Mouse (Mus musculus) heart, embryonic 12.5 days (tissue): Measurements from ENCODE around the gene Sez6. TPM values are rescaled to one million over a fixed set of nuclear protein-coding genes. Genes with fewer than 3 reads are reported as not detected.
A peak's percentile ranks its signal among the peaks of the same experiment; 100 is the strongest.

ENCODE experiments used
- ATAC-seq: fragments of 200-750 bp; cut with Nextera tagmentation; 2 replicates; pipeline ENCODE4 v1.8.0; 2017; ENCODE audit warnings: moderate TSS enrichment, moderate library complexity; ENCODE audit not compliant: insufficient number of reproducible peaks, low FRiP score
- H3K27ac ChIP-seq: fragments of 300-500 bp; sonication (generic); 2 replicates; pipeline ENCODE4 v1.5.1; 2016; ENCODE audit warnings: mild to moderate bottlenecking, moderate library complexity; ENCODE audit not compliant: poor library complexity, severe bottlenecking
- H3K27me3 ChIP-seq: fragments of 300-500 bp; sonication (generic); replicated peaks from 2 replicates; pipeline ENCODE4 v1.6.1; 2016; ENCODE audit warnings: mild to moderate bottlenecking, moderate library complexity
- H3K36me3 ChIP-seq: fragments of 300-500 bp; sonication (generic); 2 replicates; pipeline ENCODE4 v1.6.1; 2016; ENCODE audit warnings: mild to moderate bottlenecking, moderate library complexity
- H3K4me1 ChIP-seq: fragments of 300-500 bp; sonication (generic); replicated peaks from 2 replicates; pipeline ENCODE4 v1.6.1; 2016; ENCODE audit warnings: mild to moderate bottlenecking
- H3K4me2 ChIP-seq: fragments of 300-500 bp; sonication (generic); 2 replicates; pipeline ENCODE4 v1.6.1; 2016; ENCODE audit warnings: mild to moderate bottlenecking, moderate library complexity
- H3K4me3 ChIP-seq: fragments of 300-500 bp; sonication (generic); 2 replicates; pipeline ENCODE4 v1.5.1; 2016; ENCODE audit warnings: mild to moderate bottlenecking
- H3K9ac ChIP-seq: fragments of 300-500 bp; sonication (generic); 2 replicates; pipeline ENCODE4 v1.6.1; 2016; ENCODE audit warnings: mild to moderate bottlenecking, moderate library complexity
- H3K9me3 ChIP-seq: fragments of 300-500 bp; sonication (generic); replicated peaks from 2 replicates; pipeline ENCODE4 v1.6.1; 2016; ENCODE audit warnings: mild to moderate bottlenecking, moderate library complexity
- WGBS: fragments of 180-500 bp; shearing (Covaris S2); methylation state at CpG from one replicate; pipeline ENCODE4 v1.1.7; 2016; 5-methylcytosine and 5-hydroxymethylcytosine counted together
- polyA plus RNA-seq: library from polyadenylated mRNA; unstranded; fragments of >200 nt; fragmentation: Nextera tagmentation; extraction: Ambion mirVana; gene quantifications from 2 replicates; pipeline ENCODE4 v1.2.1, GENCODE M21; 2016

Sez6 gene
- polyA plus RNA-seq, 1 experiment from 2014 or later, result 0.18 TPM

DNA sequence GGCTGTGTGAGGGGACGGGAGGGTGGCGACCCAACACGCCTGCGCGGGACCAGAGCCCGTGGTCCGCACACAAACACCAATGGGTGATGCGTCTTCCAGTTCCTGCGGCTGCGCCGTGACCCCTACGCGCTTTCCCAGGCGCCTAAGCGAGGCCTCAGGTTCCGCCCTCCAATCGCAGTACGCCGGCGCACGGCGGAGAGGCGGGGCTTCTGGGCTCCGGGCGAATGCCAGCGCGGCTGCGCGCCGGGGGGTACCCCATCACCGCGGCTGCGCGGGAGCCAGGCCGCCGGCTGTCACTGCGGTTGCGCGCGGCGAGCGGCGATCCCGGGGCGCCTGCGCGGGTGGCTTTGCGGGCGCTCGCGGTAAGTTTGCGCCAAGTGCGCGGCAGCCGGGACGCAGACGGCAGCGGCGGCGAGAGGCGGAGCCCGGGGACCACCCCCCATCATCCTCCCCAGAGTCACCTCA, 51.9 kb downstream of the Sez6 start, which contains the start of gene Phf12:
Gene Phf12, plus strand, starts transcription at position 314 of the 465 bp plus-strand sequence.
- H3K27ac ChIP-seq, result peak within 1 kb of the TSS; percentile 96
- ATAC-seq, result peak; percentile 93
- WGBS, result under 1% methylated on average over 62 of the region's 62 CpGs
- peaks cover 13% of the 10 kb centered on the region for H3K27me3 ChIP-seq
- peak within 1 kb of the TSS; percentile 91 for H3K4me2 ChIP-seq
- peaks cover 9% of the 10 kb centered on the region for H3K4me1 ChIP-seq
- H3K9ac ChIP-seq, result peak within 1 kb of the TSS; percentile 100
- peak within 1 kb of the TSS; percentile 99 for H3K4me3 ChIP-seq
- peaks cover 12% of the 10 kb centered on the region for H3K36me3 ChIP-seq
- no peaks in the 10 kb centered on the region for H3K9me3 ChIP-seq

DNA sequence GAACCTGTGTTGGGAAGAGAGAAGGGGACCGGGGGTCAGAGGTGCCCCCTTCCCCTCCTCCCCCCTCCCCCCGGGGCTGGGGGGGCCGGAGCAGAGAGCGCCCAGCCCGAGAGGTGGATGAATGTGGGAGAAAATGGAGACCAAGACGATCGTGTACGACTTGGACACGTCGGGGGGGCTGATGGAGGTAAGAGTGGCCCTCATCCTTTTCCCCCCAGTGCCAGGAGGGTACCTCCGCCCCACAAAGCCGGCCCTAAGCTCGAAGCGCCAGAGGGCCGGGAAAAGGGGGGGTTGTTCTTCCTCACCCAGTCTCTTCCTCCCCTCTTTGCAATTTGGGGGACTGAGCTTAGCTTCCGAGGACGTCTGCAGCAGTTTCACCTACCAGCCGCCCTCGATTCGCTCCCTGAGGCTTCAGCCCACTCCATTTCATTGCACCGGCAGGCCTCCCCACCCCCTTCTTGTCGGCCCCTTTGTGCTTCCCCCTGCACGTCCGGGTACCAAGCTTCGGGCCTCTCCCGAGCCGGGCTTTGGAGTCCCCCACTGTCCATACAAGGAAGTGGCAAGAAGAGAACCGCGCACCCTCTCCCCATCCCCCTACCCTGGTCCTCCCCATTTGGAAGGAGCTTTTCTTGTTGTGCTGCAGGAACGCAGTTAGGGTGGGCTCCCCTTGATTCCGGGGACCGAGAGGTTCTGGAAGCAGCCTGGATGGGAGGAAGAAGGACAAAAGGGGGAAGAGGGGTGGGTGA, 52.8 kb downstream of the Sez6 start:
- WGBS, result under 1% methylated on average over 25 of the region's 32 CpGs
- Histone ChIP-seq H3K4me3 (peak overlapping the region; percentile 99), H3K27ac (peak overlapping the region; percentile 96), H3K9me3 (no peaks in the 10 kb centered on the region), H3K4me2 (peak overlapping the region; percentile 91), H3K9ac (peak overlapping the region; percentile 100), H3K36me3 (peaks cover 16% of the 10 kb centered on the region), H3K4me1 (peaks cover 9% of the 10 kb centered on the region), H3K27me3 (peaks cover 4% of the 10 kb centered on the region)
- ATAC-seq, result no peak

DNA sequence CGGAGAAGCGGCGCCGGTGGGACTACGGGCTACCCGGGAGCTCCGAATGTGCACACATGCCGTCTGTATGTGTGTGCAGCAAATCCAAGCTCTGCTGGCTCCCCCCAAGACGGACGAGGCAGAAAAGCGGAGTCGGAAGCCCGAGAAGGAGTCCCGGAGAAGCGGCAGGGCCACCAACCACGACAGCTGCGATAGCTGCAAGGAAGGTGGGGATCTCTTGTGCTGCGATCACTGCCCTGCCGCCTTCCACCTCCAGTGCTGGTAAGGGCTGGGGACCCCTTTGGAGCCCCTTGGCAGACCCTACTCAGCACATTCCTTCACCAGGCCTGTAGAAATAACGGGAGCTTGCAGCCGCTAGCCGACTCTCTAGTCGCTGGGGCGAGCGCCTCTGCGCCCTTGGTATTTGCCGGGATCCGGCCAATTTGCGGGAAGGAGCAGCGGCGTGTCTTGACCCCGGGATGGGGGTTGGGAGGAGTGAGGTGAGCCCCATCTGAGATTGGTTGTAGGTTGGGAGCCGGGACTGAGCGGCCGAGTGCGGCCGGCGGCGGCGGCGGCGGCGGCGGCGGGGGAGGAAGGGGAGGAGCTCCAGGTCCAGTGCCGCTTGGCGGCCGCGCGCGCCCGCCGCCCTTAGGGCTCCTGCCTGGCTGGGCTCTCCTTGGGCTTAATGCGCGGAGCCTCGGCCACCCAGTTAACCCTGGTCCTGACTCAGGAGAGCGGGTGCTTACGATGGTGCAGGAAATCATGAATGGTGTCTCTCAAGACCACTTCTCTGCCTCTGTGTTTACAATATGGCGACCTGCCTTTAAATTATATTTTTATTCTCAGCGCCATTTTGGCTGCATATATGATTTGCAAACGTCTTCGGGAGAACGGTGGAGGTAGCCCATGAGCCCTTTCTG, 53.6 kb downstream of the Sez6 start:
- H3K4me2 ChIP-seq, result peak overlapping the region; percentile 91
- H3K27ac ChIP-seq, result peak overlapping the region; percentile 96
- H3K4me3 ChIP-seq, result peak overlapping the region; percentile 99
- no peaks in the 10 kb centered on the region for H3K27me3 ChIP-seq
- peak overlapping the region; percentile 100 for H3K9ac ChIP-seq
- H3K4me1 ChIP-seq, result peaks cover 9% of the 10 kb centered on the region
- peaks cover 24% of the 10 kb centered on the region for H3K36me3 ChIP-seq
- under 1% methylated on average over 55 of the region's 63 CpGs for WGBS
- ATAC-seq, result peak; percentile 27; the same call in 1 of the 2 replicates
- H3K9me3 ChIP-seq, result no peaks in the 10 kb centered on the region

GRCm38 (mm10) chr11:77984836-77985231, 54.2 kb downstream of the Sez6 start:
- Histone ChIP-seq H3K9ac (peak overlapping the region; percentile 100), H3K9me3 (no peaks in the 10 kb centered on the region), H3K4me3 (peak overlapping the region; percentile 99), H3K27me3 (no peaks in the 10 kb centered on the region), H3K4me1 (peaks cover 9% of the 10 kb centered on the region), H3K36me3 (peaks cover 28% of the 10 kb centered on the region), H3K27ac (peak overlapping the region; percentile 96), H3K4me2 (peak overlapping the region; percentile 91)
- no peak for ATAC-seq
- 1% methylated on average over 13 of the region's 13 CpGs for WGBS

GRCm38 (mm10) chr11:77985541-77986065, 55.0 kb downstream of the Sez6 start:
- peak overlapping the region; percentile 100 for H3K9ac ChIP-seq
- H3K36me3 ChIP-seq, result peaks cover 34% of the 10 kb centered on the region
- H3K4me2 ChIP-seq, result peak overlapping the region; percentile 91
- ATAC-seq, result no peak
- no peaks in the 10 kb centered on the region for H3K9me3 ChIP-seq
- 0 out of 2 replicates have a peak overlapping the region, but pooled peaks have one; percentile 96 for H3K27ac ChIP-seq
- no peaks in the 10 kb centered on the region for H3K27me3 ChIP-seq
- WGBS, result 78% methylated on average over 3 of the region's 3 CpGs
- peaks cover 9% of the 10 kb centered on the region for H3K4me1 ChIP-seq
- H3K4me3 ChIP-seq, result peak overlapping the region; percentile 99

GRCm38 (mm10) chr11:77989071-77989690, 58.6 kb downstream of the Sez6 start:
- H3K36me3 ChIP-seq, result peaks cover 50% of the 10 kb centered on the region
- no peak for ATAC-seq
- H3K27me3 ChIP-seq, result no peaks in the 10 kb centered on the region
- 90% methylated on average over 13 of the region's 13 CpGs for WGBS
- H3K4me1 ChIP-seq, result peaks cover 9% of the 10 kb centered on the region
- H3K9me3 ChIP-seq, result no peaks in the 10 kb centered on the region
- H3K4me2 ChIP-seq, result no peak overlapping the region
- no peak overlapping the region for H3K9ac ChIP-seq
- H3K27ac ChIP-seq, result no peak overlapping the region
- no peak overlapping the region for H3K4me3 ChIP-seq

- Histone ChIP-seq H3K9ac (no peak overlapping the region), H3K36me3 (peaks cover 39% of the 10 kb centered on the region), H3K4me2 (no peak overlapping the region), H3K4me3 (no peak overlapping the region), H3K4me1 (no peaks in the 10 kb centered on the region), H3K27ac (no peak overlapping the region), H3K9me3 (no peaks in the 10 kb centered on the region), H3K27me3 (no peaks in the 10 kb centered on the region)
- ATAC-seq, result no peak
- 68% methylated on average over 1 of the region's 1 CpGs for WGBS
These were observed 65.0 kb downstream of the Sez6 start for GRCm38 (mm10) chr11:77995556-77995955.

DNA sequence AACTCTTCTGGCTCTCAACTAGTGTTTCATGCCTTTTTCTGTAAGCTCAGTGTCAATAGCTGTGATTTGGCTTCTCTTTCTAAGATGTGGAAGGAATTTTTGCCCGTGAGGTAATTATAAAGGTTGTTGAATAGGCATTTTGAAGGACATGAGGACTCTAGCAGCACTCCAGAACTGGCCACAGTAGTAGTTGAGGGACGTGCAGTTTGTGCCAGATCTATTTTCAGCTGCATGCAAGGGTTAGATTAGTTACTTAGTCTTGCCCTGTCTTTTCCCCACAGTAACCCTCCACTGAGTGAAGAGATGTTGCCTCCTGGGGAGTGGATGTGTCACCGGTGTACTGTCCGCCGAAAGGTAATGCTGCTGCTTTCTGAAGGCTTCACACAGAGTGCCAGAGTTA, 75.8 kb downstream of the Sez6 start:
- H3K9me3 ChIP-seq, result no peaks in the 10 kb centered on the region

GRCm38 (mm10) chr11:78019676-78020075, 89.1 kb downstream of the Sez6 start:
- Histone ChIP-seq H3K36me3 (peaks cover 90% of the 10 kb centered on the region), H3K27me3 (no peaks in the 10 kb centered on the region), H3K4me3 (no peak overlapping the region), H3K27ac (no peak overlapping the region), H3K9me3 (no peaks in the 10 kb centered on the region), H3K4me2 (no peak overlapping the region), H3K4me1 (0 out of 2 replicates have a peak, but pooled peaks cover 12% of the 10 kb centered on the region), H3K9ac (no peak overlapping the region)
- 15% methylated on average over 4 of the region's 4 CpGs for WGBS
- peak; percentile 71; the same call in 1 of the 2 replicates for ATAC-seq

More for the DNA sequence above, 75.8 kb downstream of the Sez6 start:
- Histone ChIP-seq H3K9ac (no peak overlapping the region), H3K4me1 (peaks cover 22% of the 10 kb centered on the region), H3K36me3 (peaks cover 63% of the 10 kb centered on the region), H3K27ac (peak overlapping the region; percentile 84), H3K4me3 (no peak overlapping the region), H3K27me3 (no peaks in the 10 kb centered on the region), H3K4me2 (0 out of 2 replicates have a peak overlapping the region, but pooled peaks have one; percentile 1)
- no peak for ATAC-seq
- 63% methylated on average over 5 of the region's 5 CpGs for WGBS

- Histone ChIP-seq H3K4me2 (no peak overlapping the region), H3K36me3 (peaks cover 87% of the 10 kb centered on the region), H3K27ac (no peak overlapping the region), H3K27me3 (no peaks in the 10 kb centered on the region), H3K4me1 (0 out of 2 replicates have a peak, but pooled peaks cover 12% of the 10 kb centered on the region), H3K9me3 (no peaks in the 10 kb centered on the region), H3K9ac (no peak overlapping the region), H3K4me3 (no peak overlapping the region)
- no peak for ATAC-seq
- 86% methylated on average over 8 of the region's 8 CpGs for WGBS
These were observed 93.0 kb downstream of the Sez6 start for GRCm38 (mm10) chr11:78023607-78024006.
